Mouse (Mus musculus) bone marrow, adult 2 months (tissue): ENCODE measurements around the gene Lrrc51. TPM values are rescaled to one million over a fixed set of nuclear protein-coding genes. Genes with fewer than 3 reads are reported as not detected.
"Not testable (repeated sequence)": the region's sequence is repeated elsewhere in the genome, so short reads cannot be mapped to it uniquely, and the experiment has no call there.

ENCODE experiments used
- H3K27ac ChIP-seq: fragments of 200-500 bp; 2 replicates; pipeline ENCODE4 v1.5.1; 2012; ENCODE audit warnings: low read depth, mild to moderate bottlenecking, control low read depth, inconsistent platforms, low read length; ENCODE audit not compliant: control insufficient read depth, poor library complexity, insufficient read depth
- H3K4me1 ChIP-seq: fragments of 200-500 bp; 2 replicates; pipeline ENCODE4 v1.6.1; 2011; ENCODE audit warnings: low read length; ENCODE audit not compliant: control insufficient read depth, insufficient read depth
- H3K4me3 ChIP-seq: fragments of 200-500 bp; replicated peaks from 2 replicates; pipeline ENCODE3; 2011; ENCODE audit warnings: mild to moderate bottlenecking, low read depth, low read length, control low read depth; ENCODE audit not compliant: control insufficient read depth
- CTCF ChIP-seq: fragments of 200-500 bp; IDR thresholded peaks from 2 replicates; pipeline ENCODE4 v1.5.1; 2011; ENCODE audit warnings: low read length, control low read depth; ENCODE audit not compliant: control insufficient read depth, insufficient read depth
- POLR2A ChIP-seq: fragments of 200-500 bp; IDR thresholded peaks from 2 replicates; pipeline ENCODE4 v1.6.1; 2011; ENCODE audit warnings: low read depth, mild to moderate bottlenecking, control low read depth, low read length, borderline replicate concordance; ENCODE audit not compliant: control insufficient read depth
- WGBS: fragments of 180-500 bp; shearing (Covaris S2); methylation state at CpG from one replicate; pipeline ENCODE4 v1.1.7; 2018; 5-methylcytosine and 5-hydroxymethylcytosine counted together
- polyA plus RNA-seq: library from polyadenylated mRNA; stranded (reverse); fragments of >200 nt; gene quantifications from 2 replicates; pipeline ENCODE4 v1.2.4, GENCODE M21; 2011; ENCODE audit warnings: low replicate concordance; ENCODE audit not compliant: missing spikeins, insufficient read depth, insufficient read length

Gene Lrrc51
- polyA plus RNA-seq, 1 experiment = not detected

- 2% methylated on average over 15 of the region's 15 CpGs for WGBS
- H3K27ac ChIP-seq = peak overlapping the region; percentile 23
- TF ChIP-seq POLR2A (no peak), CTCF (no peak)
- peak overlapping the region; percentile 79 for H3K4me3 ChIP-seq
- peaks cover 2% of the 10 kb centered on the region for H3K4me1 ChIP-seq
Measured at GRCm38 (mm10) chr7:101933300-101933699, 395 bp downstream of the Lrrc51 start.

GRCm38 (mm10) chr7:101932551-101932950 lies 1.1 kb downstream of the Lrrc51 start:
- peaks cover 2% of the 10 kb centered on the region for H3K4me1 ChIP-seq
- 79% methylated on average over 1 of the region's 1 CpGs for WGBS
- no peak overlapping the region for H3K4me3 ChIP-seq
- TF ChIP-seq CTCF (no peak), POLR2A (no peak)
- no peak overlapping the region for H3K27ac ChIP-seq

- no peaks in the 10 kb centered on the region for H3K4me1 ChIP-seq
- TF ChIP-seq POLR2A (no peak), CTCF (no peak)
- H3K4me3 ChIP-seq = no peak overlapping the region
- WGBS = 88% methylated on average over 3 of the region's 3 CpGs
- H3K27ac ChIP-seq = no peak overlapping the region
Measured at GRCm38 (mm10) chr7:101928093-101928492, 5.6 kb downstream of the Lrrc51 start.

GRCm38 (mm10) chr7:101925892-101926291 lies 7.8 kb downstream of the Lrrc51 start:
- H3K27ac ChIP-seq, H3K4me3 ChIP-seq, H3K4me1 ChIP-seq: not testable (repeated sequence)

GRCm38 (mm10) chr7:101918071-101918470 lies 15.6 kb downstream of the Lrrc51 start:
- Histone ChIP-seq H3K27ac (no peak overlapping the region), H3K4me3 (no peak overlapping the region), H3K4me1 (no peaks in the 10 kb centered on the region; the same call in 1 of the 2 replicates)
- WGBS = 31% methylated on average over 1 of the region's 1 CpGs
- TF ChIP-seq CTCF (peak; percentile 76), POLR2A (no peak)

- no peak overlapping the region for H3K4me3 ChIP-seq
- H3K27ac ChIP-seq = no peak overlapping the region
- 80% methylated on average over 3 of the region's 3 CpGs for WGBS
- peaks cover 2% of the 10 kb centered on the region for H3K4me1 ChIP-seq
- no peak for TF ChIP-seq POLR2A
- TF ChIP-seq CTCF = peak; percentile 28; the same call in 1 of the 2 replicates
Measured at GRCm38 (mm10) chr7:101911982-101912381, 21.7 kb downstream of the Lrrc51 start.

- Histone ChIP-seq H3K4me3 (no peak overlapping the region), H3K4me1 (peaks cover 4% of the 10 kb centered on the region; the same call in 1 of the 2 replicates), H3K27ac (no peak overlapping the region)
- WGBS = 88% methylated on average over 4 of the region's 4 CpGs
- TF ChIP-seq CTCF = no peak
- TF ChIP-seq POLR2A = no peak
Measured at GRCm38 (mm10) chr7:101910138-101910537, 23.6 kb downstream of the Lrrc51 start.

GRCm38 (mm10) chr7:101908367-101908766 lies 25.3 kb downstream of the Lrrc51 start:
- peak overlapping the region; percentile 60 for H3K27ac ChIP-seq
- WGBS = 24% methylated on average over 4 of the region's 4 CpGs
- H3K4me3 ChIP-seq = no peak overlapping the region
- peaks cover 4% of the 10 kb centered on the region; the same call in 1 of the 2 replicates for H3K4me1 ChIP-seq
- no peak for TF ChIP-seq CTCF
- no peak for TF ChIP-seq POLR2A

- TF ChIP-seq POLR2A (no peak), CTCF (no peak)
- Histone ChIP-seq H3K4me3 (peak overlapping the region; percentile 82), H3K27ac (peak overlapping the region; percentile 99), H3K4me1 (peaks cover 4% of the 10 kb centered on the region; the same call in 1 of the 2 replicates)
- WGBS = 2% methylated on average over 8 of the region's 8 CpGs
Measured at GRCm38 (mm10) chr7:101906696-101907095, 27.0 kb downstream of the Lrrc51 start.
